In the genomic region with DNA sequence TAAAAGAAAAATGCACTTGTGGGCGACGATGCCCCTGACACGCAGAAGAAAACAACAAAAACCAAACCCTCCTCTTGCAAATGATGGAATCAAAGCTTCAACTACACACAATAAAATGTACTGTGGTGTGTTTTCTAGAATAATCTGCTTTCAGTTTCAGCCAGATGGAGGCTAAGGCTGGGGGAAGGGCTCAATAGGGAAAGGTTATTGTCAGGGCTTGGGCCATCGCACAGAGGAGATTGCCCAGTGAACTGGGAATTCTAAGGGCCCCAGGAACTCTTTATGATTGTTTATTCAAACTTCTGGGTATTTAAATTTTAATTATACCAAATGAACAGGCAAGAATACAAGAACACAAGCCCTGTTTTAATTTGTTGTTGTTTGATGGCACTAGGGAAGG, we compare ENCODE assay signal across 24 mouse cellular contexts.
"Had no signal": no experiment of that assay in that cellular context is flagged by ENCODE, and none has a peak within 500 bp of the region (broad histone marks: within the 10 kb centered on the region; RNA-seq: fewer than 3 reads in every experiment).

No protein-coding gene starts in this region.

- H3K27me3 ChIP-seq: heart, embryonic 15.5 days; hindbrain, embryonic 13.5 days; hindbrain, embryonic 15.5 days; kidney, embryonic 15.5 days; limb, embryonic 15.5 days had no signal

- H3K9ac ChIP-seq: heart, embryonic 13.5 days; heart, embryonic 15.5 days; hindbrain, embryonic 13.5 days; hindbrain, embryonic 15.5 days; kidney, embryonic 15.5 days; limb, embryonic 13.5 days; limb, embryonic 15.5 days had no signal

- H3K4me3 ChIP-seq: heart, embryonic 13.5 days; heart, embryonic 15.5 days; hindbrain, embryonic 13.5 days; hindbrain, embryonic 15.5 days; kidney, embryonic 15.5 days; limb, embryonic 13.5 days; limb, embryonic 15.5 days had no signal

- H3K27ac ChIP-seq: heart, embryonic 13.5 days; heart, embryonic 15.5 days; hindbrain, embryonic 13.5 days; hindbrain, embryonic 15.5 days; hindbrain, postnatal 0 days; kidney, embryonic 15.5 days; kidney, postnatal 0 days; limb, embryonic 13.5 days; limb, embryonic 15.5 days had no signal

- H3K4me2 ChIP-seq: heart, embryonic 11.5 days; heart, embryonic 13.5 days; heart, embryonic 15.5 days; hindbrain, embryonic 13.5 days; hindbrain, embryonic 15.5 days; kidney, embryonic 15.5 days; limb, embryonic 13.5 days; limb, embryonic 15.5 days had no signal

- H3K36me3 ChIP-seq: heart, embryonic 13.5 days; heart, embryonic 15.5 days; hindbrain, embryonic 13.5 days; hindbrain, embryonic 15.5 days; kidney, embryonic 15.5 days; limb, embryonic 13.5 days; limb, embryonic 15.5 days had no signal

- H3K4me1 ChIP-seq: heart, embryonic 15.5 days; hindbrain, embryonic 13.5 days; hindbrain, embryonic 15.5 days; kidney, embryonic 15.5 days; limb, embryonic 13.5 days; limb, embryonic 15.5 days had no signal

- H3K9me3 ChIP-seq: heart, embryonic 13.5 days; heart, embryonic 15.5 days; hindbrain, embryonic 13.5 days; hindbrain, embryonic 15.5 days; kidney, embryonic 15.5 days; limb, embryonic 13.5 days; limb, embryonic 15.5 days had no signal

- ATAC-seq: hindbrain, postnatal 0 days; intestine, embryonic 16.5 days had no signal

- DNase-seq: gastrocnemius, postnatal 14 days; gastrocnemius, postnatal 36 days; heart, adult 18-20 months; heart, postnatal 14 days; heart, postnatal 36 days; kidney, adult 11 months; kidney, adult 2 months; kidney, adult 9 months; kidney, postnatal 14 days; kidney, postnatal 36 days; layer of hippocampus, adult 9-11 months; layer of hippocampus, postnatal 36 days; left cerebral cortex, postnatal 4 days had no signal
